Mouse (Mus musculus): ENCODE results near the gene Snrnp48. TPM values are rescaled to one million over a fixed set of nuclear protein-coding genes. Genes with fewer than 3 reads are reported as not detected.

Gene Snrnp48
- polyA plus RNA-seq, 1 experiment from 2014 or later: 35.5 TPM

GRCm38 (mm10) chr13:38272624-38273023 is 67.9 kb downstream of the Snrnp48 start:
- 65% methylated on average over 3 of the region's 3 CpGs for WGBS
- no peak overlapping the region for H3K9ac ChIP-seq (replicated peaks)
- no peaks in the 10 kb centered on the region for H3K4me1 ChIP-seq (replicated peaks)
- no peak overlapping the region for H3K4me2 ChIP-seq (replicated peaks)
- H3K9me3 ChIP-seq: no peaks in the 10 kb centered on the region
- ATAC-seq: no peak
- H3K36me3 ChIP-seq: no peaks in the 10 kb centered on the region
- H3K27ac ChIP-seq: no peak overlapping the region
- no peaks in the 10 kb centered on the region for H3K27me3 ChIP-seq
- H3K4me3 ChIP-seq (replicated peaks): no peak overlapping the region

Other genes with a start within 250 kb of the Snrnp48 start
- gene Ssr1, start 210.7 kb upstream of the Snrnp48 start, polyA plus RNA-seq (2015; fragmentation: Nextera tagmentation; extraction: Ambion mirVana): 60.4 and 80.5 TPM in 2 replicates
- 59.5 and 67.5 TPM in 2 replicates for gene Riok1, start 167.9 kb upstream of the Snrnp48 start, polyA plus RNA-seq (2015; fragmentation: Nextera tagmentation; extraction: Ambion mirVana)
- gene Cage1, start 167.9 kb upstream of the Snrnp48 start, polyA plus RNA-seq (2015; fragmentation: Nextera tagmentation; extraction: Ambion mirVana): 2.6 and 2.9 TPM in 2 replicates
- gene Dsp, start 53.6 kb upstream of the Snrnp48 start, polyA plus RNA-seq (2015; fragmentation: Nextera tagmentation; extraction: Ambion mirVana): 0.09 and 0.15 TPM in 2 replicates
- gene Bmp6, start 140.2 kb downstream of the Snrnp48 start, polyA plus RNA-seq (2015; fragmentation: Nextera tagmentation; extraction: Ambion mirVana): 1.3 and 2.4 TPM in 2 replicates

All from midbrain, embryonic 13.5 days (tissue).